In genomic region chr2:30469009-30469408, GRCm38 (mm10) we compare ENCODE assay signal across 9 mouse cellular contexts. TPM values are rescaled to one million over a fixed set of nuclear protein-coding genes. Genes with fewer than 3 reads are reported as not detected.
A peak's percentile ranks its signal among the peaks of the same experiment; 100 is the strongest.
DNase-seq lines count a peak whose midpoint lies in the region; ATAC-seq lines count a peak whose summit lies in the region.
"Had no signal": no experiment of that assay in that cellular context is flagged by ENCODE, and none has a peak within 500 bp of the region (broad histone marks: within the 10 kb centered on the region; RNA-seq: fewer than 3 reads in every experiment).

No protein-coding gene starts in this region.

- H3K27ac ChIP-seq in heart, embryonic 14.5 days (replicated peaks in 1 of 2; ENCODE audit: control insufficient read depth in 1 of 2, insufficient read depth in 1 of 2, low read depth in 2 of 2, low read length in 2 of 2): no peak overlapping the region
- H3K27ac ChIP-seq in embryonic facial prominence, embryonic 15.5 days (replicated peaks): no peak overlapping the region
- 0 out of 2 replicates have a peak overlapping the region, but pooled peaks have one; percentile 89 for H3K27ac ChIP-seq in hindbrain, embryonic 15.5 days (replicated peaks)
- no peak overlapping the region for H3K27ac ChIP-seq in midbrain, embryonic 15.5 days

- no peak for DNase-seq in heart, postnatal 25 days (ENCODE audit: low spot score)
- no peak for DNase-seq in adipocyte (ENCODE audit: low spot score)
- DNase-seq in spleen, postnatal 10 days (ENCODE audit: low spot score in 2 of 2): no peak
- DNase-seq in lung, postnatal 10 days: no peak
- DNase-seq: kidney, adult 11 months had no signal

- H3K4me2 ChIP-seq in heart, embryonic 14.5 days (ENCODE audit: low read length): peak overlapping the region; percentile 98
- H3K4me2 ChIP-seq in embryonic facial prominence, embryonic 15.5 days (replicated peaks): peak overlapping the region; percentile 97
- peak overlapping the region; percentile 98 for H3K4me2 ChIP-seq in hindbrain, embryonic 15.5 days
- peak overlapping the region; percentile 92 for H3K4me2 ChIP-seq in midbrain, embryonic 15.5 days

- intact Hi-C loops in heart, postnatal 25 days (cut with DNase I): no loop called here

- no peaks in the 10 kb centered on the region for H3K36me3 ChIP-seq in heart, embryonic 14.5 days (ENCODE audit: control insufficient read depth, insufficient read depth, low read length)
- H3K36me3 ChIP-seq in embryonic facial prominence, embryonic 15.5 days: no peaks in the 10 kb centered on the region
- H3K36me3 ChIP-seq in hindbrain, embryonic 15.5 days: no peaks in the 10 kb centered on the region
- H3K36me3 ChIP-seq in midbrain, embryonic 15.5 days (replicated peaks): no peaks in the 10 kb centered on the region

- H3K4me3 ChIP-seq in heart, embryonic 14.5 days (ENCODE audit: control insufficient read depth in 1 of 2, insufficient read depth in 1 of 2, low read depth in 1 of 2, low read length in 2 of 2): no peak overlapping the region
- peak overlapping the region; percentile 69; the same call in 1 of the 2 replicates for H3K4me3 ChIP-seq in embryonic facial prominence, embryonic 15.5 days (replicated peaks)
- peak overlapping the region; percentile 79 for H3K4me3 ChIP-seq in hindbrain, embryonic 15.5 days
- H3K4me3 ChIP-seq in midbrain, embryonic 15.5 days: peak overlapping the region; percentile 90

- peaks cover 12 to 33% of the 10 kb centered on the region in 2 experiments for H3K4me1 ChIP-seq in heart, embryonic 14.5 days (ENCODE audit: control insufficient read depth in 2 of 2, insufficient read depth in 2 of 2, low read length in 2 of 2)
- H3K4me1 ChIP-seq in embryonic facial prominence, embryonic 15.5 days: peaks cover 48% of the 10 kb centered on the region
- peaks cover 44% of the 10 kb centered on the region for H3K4me1 ChIP-seq in hindbrain, embryonic 15.5 days (replicated peaks)
- peaks cover 47% of the 10 kb centered on the region for H3K4me1 ChIP-seq in midbrain, embryonic 15.5 days

- H3K27me3 ChIP-seq in heart, embryonic 14.5 days (ENCODE audit: control insufficient read depth, insufficient read depth, low read length): no peaks in the 10 kb centered on the region
- H3K27me3 ChIP-seq in embryonic facial prominence, embryonic 15.5 days: no peaks in the 10 kb centered on the region
- no peaks in the 10 kb centered on the region for H3K27me3 ChIP-seq in hindbrain, embryonic 15.5 days
- H3K27me3 ChIP-seq in midbrain, embryonic 15.5 days (replicated peaks): no peaks in the 10 kb centered on the region

- no peak for ATAC-seq in heart, embryonic 14.5 days (ENCODE audit: insufficient number of reproducible peaks, insufficient read depth, low FRiP score, low read depth)
- ATAC-seq in embryonic facial prominence, embryonic 15.5 days (ENCODE audit: insufficient number of reproducible peaks, low FRiP score, low TSS enrichment, low read depth): no peak
- ATAC-seq in hindbrain, embryonic 15.5 days (ENCODE audit: low FRiP score, low read depth): no peak
- ATAC-seq in midbrain, embryonic 15.5 days (replicated peaks): no peak

- no peaks in the 10 kb centered on the region for H3K9me3 ChIP-seq in heart, embryonic 14.5 days (ENCODE audit: control insufficient read depth, low read length)
- H3K9me3 ChIP-seq in embryonic facial prominence, embryonic 15.5 days (replicated peaks): no peaks in the 10 kb centered on the region
- no peaks in the 10 kb centered on the region for H3K9me3 ChIP-seq in hindbrain, embryonic 15.5 days
- no peaks in the 10 kb centered on the region for H3K9me3 ChIP-seq in midbrain, embryonic 15.5 days

- H3K9ac ChIP-seq in heart, embryonic 14.5 days (ENCODE audit: low read length): peak overlapping the region; percentile 84; the same call in 1 of the 2 replicates
- H3K9ac ChIP-seq in embryonic facial prominence, embryonic 15.5 days: no peak overlapping the region
- 0 out of 2 replicates have a peak overlapping the region, but pooled peaks have one; percentile 71 for H3K9ac ChIP-seq in hindbrain, embryonic 15.5 days
- H3K9ac ChIP-seq in midbrain, embryonic 15.5 days: peak overlapping the region; percentile 45

- 62% methylated on average over 6 of the region's 6 CpGs for WGBS in heart, embryonic 14.5 days
- WGBS in embryonic facial prominence, embryonic 15.5 days: 47% methylated on average over 6 of the region's 6 CpGs
- 55% methylated on average over 6 of the region's 6 CpGs for WGBS in hindbrain, embryonic 15.5 days
- WGBS in midbrain, embryonic 15.5 days: 46% methylated on average over 6 of the region's 6 CpGs

RNA-seq across cellular contexts. Expression of gene Ier5l, which starts 5.0 kb away (rescaled TPM):
- polyA plus RNA-seq in heart, embryonic 14.5 days (2014; fragmentation: Nextera tagmentation; extraction: Ambion mirVana): 3.5 and 4.2 TPM in 2 replicates
- total RNA-seq in heart, postnatal 25 days (2021): 1 to 10 TPM; 4.1 to 6.9 TPM
- 2.2 and 3.0 TPM in 2 replicates for polyA plus RNA-seq in embryonic facial prominence, embryonic 15.5 days (2015; fragmentation: Nextera tagmentation; extraction: Ambion mirVana)
- 2.7 and 2.9 TPM in 2 replicates for polyA plus RNA-seq in hindbrain, embryonic 15.5 days (2015; fragmentation: Nextera tagmentation; extraction: Ambion mirVana)
- polyA plus RNA-seq in midbrain, embryonic 15.5 days (2015; fragmentation: Nextera tagmentation; extraction: Ambion mirVana): 2.3 and 2.8 TPM in 2 replicates

RNA-seq across cellular contexts. Expression of gene Ptpa, which starts 53.2 kb away (rescaled TPM):
- polyA plus RNA-seq in heart, embryonic 14.5 days (2014; fragmentation: Nextera tagmentation; extraction: Ambion mirVana): 42.0 and 61.2 TPM in 2 replicates
- 10 to 100 TPM; 91.2 to 92.3 TPM for total RNA-seq in heart, postnatal 25 days (2021)
- polyA plus RNA-seq in embryonic facial prominence, embryonic 15.5 days (2015; fragmentation: Nextera tagmentation; extraction: Ambion mirVana): 146 and 154 TPM in 2 replicates
- polyA plus RNA-seq in hindbrain, embryonic 15.5 days (2015; fragmentation: Nextera tagmentation; extraction: Ambion mirVana): 138 and 150 TPM in 2 replicates
- 152 and 155 TPM in 2 replicates for polyA plus RNA-seq in midbrain, embryonic 15.5 days (2015; fragmentation: Nextera tagmentation; extraction: Ambion mirVana)

RNA-seq across cellular contexts. Expression of gene Crat, which starts 53.4 kb away (rescaled TPM):
- 127 and 135 TPM in 2 replicates for polyA plus RNA-seq in heart, embryonic 14.5 days (2014; fragmentation: Nextera tagmentation; extraction: Ambion mirVana)
- 100 to 1,000 TPM; 433 to 486 TPM for total RNA-seq in heart, postnatal 25 days (2021)
- polyA plus RNA-seq in embryonic facial prominence, embryonic 15.5 days (2015; fragmentation: Nextera tagmentation; extraction: Ambion mirVana): 29.4 and 32.1 TPM in 2 replicates
- polyA plus RNA-seq in hindbrain, embryonic 15.5 days (2015; fragmentation: Nextera tagmentation; extraction: Ambion mirVana): 25.7 and 29.5 TPM in 2 replicates
- 22.5 and 23.9 TPM in 2 replicates for polyA plus RNA-seq in midbrain, embryonic 15.5 days (2015; fragmentation: Nextera tagmentation; extraction: Ambion mirVana)

Comparison
In these comparisons a context has a peak if more than half of its experiments do, and no peak if none do; other contexts are left out.
1. H3K4me3 ChIP-seq: peak in embryonic facial prominence, embryonic 15.5 days (single experiment), hindbrain, embryonic 15.5 days (single experiment) and midbrain, embryonic 15.5 days (single experiment); none in heart, embryonic 14.5 days (0 of 2).
2. Peak in every context shown above with its lines, with median percentiles within 50 percentile points of each other: H3K4me2 ChIP-seq.